Mouse (Mus musculus) heart, adult 2 months (tissue): ENCODE measurements around the gene Anapc5.

Experiments used
- EP300 ChIP-seq: fragments of 200-500 bp; IDR thresholded peaks from 2 replicates; pipeline ENCODE4 v1.6.1; 2011; ENCODE audit warnings: low read depth, low read length, control low read depth; ENCODE audit not compliant: insufficient read depth
- POLR2A ChIP-seq: fragments of 200-500 bp; IDR thresholded peaks from 2 replicates; pipeline ENCODE4 v1.6.1; 2011; ENCODE audit warnings: mild to moderate bottlenecking, low read depth, low read length, control low read depth; ENCODE audit not compliant: insufficient read depth

DNA sequence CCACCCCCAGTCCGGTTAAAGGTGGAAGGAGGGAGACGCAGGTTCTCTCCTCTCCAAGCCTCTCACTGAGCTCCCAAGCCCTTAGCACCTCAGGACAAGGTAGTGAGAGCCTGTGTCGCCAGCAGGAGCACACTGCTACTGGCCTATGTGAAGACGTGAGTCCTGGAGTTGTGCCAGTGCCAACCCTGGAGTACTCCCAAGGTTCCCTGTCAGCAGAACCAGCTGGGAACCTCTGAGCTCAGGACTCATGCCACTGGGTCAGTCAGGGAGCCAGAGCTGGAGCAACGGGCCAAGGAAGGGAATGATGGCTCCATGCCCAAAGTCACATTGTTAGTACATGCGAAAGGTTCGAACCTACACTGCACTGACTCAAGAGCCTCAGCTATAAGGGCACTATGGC, 64.5 kb downstream of the Anapc5 start:
- TF ChIP-seq POLR2A: no peak
- TF ChIP-seq EP300: no peak
